Mouse (Mus musculus) heart, postnatal 0 days (tissue): Measurements from ENCODE around the gene Ugt2b35.

Experiments
- CTCF ChIP-seq: IDR thresholded peaks from 2 replicates; pipeline ENCODE4 v1.5.1; 2016; ENCODE audit warnings: antibody characterized with exemption, control low read depth, low read depth
- EP300 ChIP-seq: IDR thresholded peaks from 2 replicates; pipeline ENCODE4 v1.6.1; 2016; ENCODE audit warnings: antibody characterized with exemption, low read depth

GRCm38 (mm10) chr5:87004735-87005134 is 4.1 kb downstream of the Ugt2b35 start:
- TF ChIP-seq CTCF: no peak
- no peak for TF ChIP-seq EP300
